Mouse (Mus musculus) midbrain, embryonic 16.5 days (tissue): ENCODE results near the gene Gm10272. TPM values are rescaled to one million over a fixed set of nuclear protein-coding genes. Genes with fewer than 3 reads are reported as not detected.
"Not testable (repeated sequence)": the region's sequence is repeated elsewhere in the genome, so short reads cannot be mapped to it uniquely, and the experiment has no call there.

ENCODE experiments used
- ATAC-seq: fragments of 200-750 bp; cut with Nextera tagmentation; 2 replicates; pipeline ENCODE4 v1.8.0; 2017; ENCODE audit warnings: moderate TSS enrichment
- H3K27ac ChIP-seq: fragments of 300-500 bp; sonication (generic); 2 replicates; pipeline ENCODE4 v1.5.1; 2014; ENCODE audit warnings: mild to moderate bottlenecking, low read length, mixed read lengths
- H3K27me3 ChIP-seq: fragments of 300-500 bp; sonication (generic); 2 replicates; pipeline ENCODE4 v1.6.1; 2014; ENCODE audit warnings: low read depth, low read length, mixed read lengths; ENCODE audit not compliant: control insufficient read depth, insufficient read depth
- H3K36me3 ChIP-seq: fragments of 300-500 bp; sonication (generic); 2 replicates; pipeline ENCODE4 v1.6.1; 2014; ENCODE audit warnings: mild to moderate bottlenecking, low read length, moderate library complexity, mixed read lengths; ENCODE audit not compliant: control insufficient read depth, insufficient read depth
- H3K4me1 ChIP-seq: fragments of 300-500 bp; sonication (generic); 2 replicates; pipeline ENCODE4 v1.6.1; 2014; ENCODE audit warnings: mild to moderate bottlenecking, low read length, mixed read lengths; ENCODE audit not compliant: control insufficient read depth, insufficient read depth
- H3K4me2 ChIP-seq: fragments of 300-500 bp; sonication (generic); 2 replicates; pipeline ENCODE4 v1.6.1; 2014; ENCODE audit warnings: mild to moderate bottlenecking, low read length, mixed read lengths
- H3K4me3 ChIP-seq: fragments of 300-500 bp; sonication (generic); 2 replicates; pipeline ENCODE4 v1.5.1; 2014; ENCODE audit warnings: low read depth, mild to moderate bottlenecking, low read length, moderate library complexity, mixed read lengths
- H3K9ac ChIP-seq: fragments of 300-500 bp; sonication (generic); 2 replicates; pipeline ENCODE4 v1.6.1; 2014; ENCODE audit warnings: low read depth, low read length, mixed read lengths
- H3K9me3 ChIP-seq: fragments of 300-500 bp; sonication (generic); replicated peaks from 2 replicates; pipeline ENCODE4 v1.6.1; 2014; ENCODE audit warnings: mild to moderate bottlenecking, low read length, mixed read lengths; ENCODE audit not compliant: control insufficient read depth, poor library complexity, severe bottlenecking
- WGBS: fragments of 180-500 bp; shearing (Covaris S2); extraction: QIAGEN DNeasy Blood & Tissue Kit; methylation state at CpG from one replicate; pipeline ENCODE4 v1.1.7; 2014; 5-methylcytosine and 5-hydroxymethylcytosine counted together
- polyA plus RNA-seq: library from polyadenylated mRNA; unstranded; fragments of >200 nt; fragmentation: Nextera tagmentation; extraction: Ambion mirVana; gene quantifications from 2 replicates; pipeline ENCODE4 v1.2.1, GENCODE M21; 2015

The Gm10272 gene
- polyA plus RNA-seq, 1 experiment from 2014 or later, result not detected

DNA sequence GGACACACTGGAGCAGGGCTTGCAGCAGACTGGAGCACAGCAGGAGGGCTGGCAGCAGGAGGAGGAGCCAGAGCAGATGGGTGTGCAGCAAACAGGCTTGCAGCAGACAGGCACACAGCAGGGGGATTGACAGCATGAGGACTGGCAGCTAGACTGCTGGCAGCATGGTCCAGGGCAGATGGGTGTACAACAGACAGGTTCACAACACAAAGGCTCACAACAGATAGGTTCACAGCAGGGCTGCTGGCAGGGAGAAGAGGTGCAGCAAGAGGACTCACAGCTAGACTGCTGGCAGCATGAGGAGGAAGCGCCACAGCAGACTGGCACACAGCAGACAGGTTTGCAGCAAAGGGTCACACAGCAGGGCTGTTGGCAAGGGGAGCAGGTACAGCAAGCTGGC is 44.3 kb downstream of the Gm10272 start:
- H3K4me3 ChIP-seq, H3K36me3 ChIP-seq, H3K4me1 ChIP-seq, H3K27ac ChIP-seq, H3K27me3 ChIP-seq, H3K9ac ChIP-seq, ATAC-seq, H3K9me3 ChIP-seq, H3K4me2 ChIP-seq: not testable (repeated sequence)
- WGBS, result 88% methylated on average over 1 of the region's 1 CpGs

DNA sequence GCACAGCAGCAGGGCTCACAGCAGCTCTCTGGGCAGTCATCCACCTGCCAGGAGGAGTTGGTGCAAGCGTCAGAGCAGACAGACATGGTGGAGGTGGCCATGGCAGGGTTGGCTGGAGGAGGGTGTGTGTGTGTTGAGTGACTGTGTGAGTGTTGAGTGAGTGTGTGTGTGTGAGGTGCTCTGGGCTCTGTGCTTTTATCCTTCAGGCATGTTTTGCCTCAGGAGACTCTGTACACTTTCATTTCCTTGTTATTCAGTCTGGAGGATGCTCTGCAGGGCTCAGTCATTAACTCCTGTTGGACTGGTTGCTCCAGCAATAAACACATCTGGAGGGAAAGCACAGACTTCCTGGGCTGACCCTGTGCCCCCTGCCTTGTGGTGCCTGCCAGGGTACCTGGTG is 44.8 kb downstream of the Gm10272 start, which contains the start of gene Gm9736:
Gene Gm9736, minus strand, starts transcription at position 101 of the 400 bp plus-strand sequence.
- not testable (repeated sequence) for H3K27me3 ChIP-seq, H3K9me3 ChIP-seq, H3K4me2 ChIP-seq, H3K4me1 ChIP-seq, H3K27ac ChIP-seq, H3K36me3 ChIP-seq, H3K4me3 ChIP-seq, ATAC-seq, H3K9ac ChIP-seq
- WGBS, result 89% methylated on average over 1 of the region's 1 CpGs

DNA sequence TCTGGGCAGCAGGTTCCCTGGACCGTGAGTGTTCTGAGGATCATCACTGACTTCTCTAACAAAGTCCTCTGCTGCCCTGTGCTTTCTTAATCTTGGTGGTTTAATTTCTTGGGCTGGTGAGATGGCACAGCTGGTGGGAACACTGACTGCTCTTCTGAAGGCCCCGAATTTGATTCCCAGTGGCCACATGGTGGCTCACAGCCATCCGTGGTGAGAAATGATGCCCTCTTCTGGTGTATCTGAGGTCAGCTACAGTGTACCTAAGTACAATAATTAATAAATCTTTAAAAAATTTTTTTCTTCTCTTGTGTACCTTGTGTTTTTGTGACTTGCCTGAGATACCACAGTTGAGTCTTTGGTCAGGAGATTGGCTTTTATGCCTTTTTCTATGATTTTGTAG is 45.9 kb downstream of the Gm10272 start:
- 65% methylated on average over 3 of the region's 3 CpGs for WGBS
- not testable (repeated sequence) for H3K4me1 ChIP-seq, H3K4me2 ChIP-seq, H3K4me3 ChIP-seq, H3K9ac ChIP-seq, H3K9me3 ChIP-seq, H3K27me3 ChIP-seq, ATAC-seq, H3K27ac ChIP-seq, H3K36me3 ChIP-seq

DNA sequence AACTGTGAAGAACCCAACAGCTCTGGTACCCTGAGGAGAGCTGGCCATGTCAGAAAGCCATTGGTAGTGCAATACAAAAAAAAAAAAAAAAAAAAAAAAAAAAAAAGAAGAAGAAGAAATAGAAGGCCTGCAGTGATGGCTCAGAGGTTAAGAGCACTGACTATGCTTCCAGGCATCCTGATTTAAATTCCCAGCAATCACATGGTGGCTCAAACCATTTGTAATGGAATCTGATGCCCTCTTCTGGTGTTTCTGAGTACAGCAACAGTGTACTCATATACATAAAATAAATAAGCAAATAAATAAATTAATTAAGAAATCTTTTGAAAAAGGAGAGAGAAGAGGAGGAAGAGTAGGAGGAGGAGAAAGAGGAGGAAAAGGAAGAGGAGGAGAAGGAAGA is 47.0 kb downstream of the Gm10272 start:
- Histone ChIP-seq H3K4me3 (no peak overlapping the region), H3K4me1 (no peaks in the 10 kb centered on the region), H3K36me3 (no peaks in the 10 kb centered on the region), H3K27me3 (no peaks in the 10 kb centered on the region), H3K9me3 (no peaks in the 10 kb centered on the region), H3K4me2 (no peak overlapping the region), H3K27ac (no peak overlapping the region), H3K9ac (no peak overlapping the region)
- no peak for ATAC-seq

Other genes starting within 250 kb of the Gm10272 start
- 40.5 and 44.1 TPM in 2 replicates for gene Fam207a, start 190.8 kb upstream of the Gm10272 start, polyA plus RNA-seq
- 0.59 and 0.67 TPM in 2 replicates for gene Itgb2, start 176.4 kb upstream of the Gm10272 start, polyA plus RNA-seq
- 63.6 and 70.8 TPM in 2 replicates for gene Pttg1ip, start 124.9 kb upstream of the Gm10272 start, polyA plus RNA-seq
- gene Sumo3, start 100.5 kb upstream of the Gm10272 start, polyA plus RNA-seq, result 315 and 350 TPM in 2 replicates
- 1.5 and 2.9 TPM in 2 replicates for gene Gm49325, start 100.4 kb upstream of the Gm10272 start, polyA plus RNA-seq
- 80.9 and 81.8 TPM in 2 replicates for gene Ube2g2, start 84.4 kb upstream of the Gm10272 start, polyA plus RNA-seq
- 1.3 and 1.6 TPM in 2 replicates for gene Tspear, start 20.1 kb upstream of the Gm10272 start, polyA plus RNA-seq
- not detected in 2 replicates for gene Gm19402, start 15.9 kb upstream of the Gm10272 start, polyA plus RNA-seq
- not detected in 2 replicates for gene Gm9508, start 9.4 kb upstream of the Gm10272 start, polyA plus RNA-seq
- gene Gm10024, start 4.8 kb downstream of the Gm10272 start, polyA plus RNA-seq, result not detected in 2 replicates
- gene Gm10142, start 9.2 kb downstream of the Gm10272 start, polyA plus RNA-seq, result not detected in 2 replicates
- gene Krtap12-1, start 14.0 kb downstream of the Gm10272 start, polyA plus RNA-seq, result not detected in 2 replicates
- not detected in 2 replicates for gene Gm10100, start 19.9 kb downstream of the Gm10272 start, polyA plus RNA-seq
- not detected in 2 replicates for gene Gm18596, start 36.0 kb downstream of the Gm10272 start, polyA plus RNA-seq
- gene Gm9736, start 44.7 kb downstream of the Gm10272 start, polyA plus RNA-seq, result not detected in 2 replicates
- gene Gm3233, start 53.1 kb downstream of the Gm10272 start, polyA plus RNA-seq, result not detected in 2 replicates
- not detected in 2 replicates for gene Gm3238, start 64.7 kb downstream of the Gm10272 start, polyA plus RNA-seq
- gene Gm7138, start 70.3 kb downstream of the Gm10272 start, polyA plus RNA-seq, result not detected in 2 replicates
- gene Gm3250, start 75.9 kb downstream of the Gm10272 start, polyA plus RNA-seq, result not detected in 2 replicates
- gene Gm7137, start 81.6 kb downstream of the Gm10272 start, polyA plus RNA-seq, result not detected in 2 replicates
- not detected in 2 replicates for gene Gm9639, start 88.5 kb downstream of the Gm10272 start, polyA plus RNA-seq
- not detected in 2 replicates for gene Gm19668, start 92.5 kb downstream of the Gm10272 start, polyA plus RNA-seq
- not detected in 2 replicates for gene Gm9507, start 105.2 kb downstream of the Gm10272 start, polyA plus RNA-seq
- not detected in 2 replicates for gene Gm2696, start 108.1 kb downstream of the Gm10272 start, polyA plus RNA-seq
- not detected in 2 replicates for gene Krtap10-4, start 120.5 kb downstream of the Gm10272 start, polyA plus RNA-seq
- not detected in 2 replicates for gene Krtap10-10, start 129.3 kb downstream of the Gm10272 start, polyA plus RNA-seq
- gene Gm36176, start 140.2 kb downstream of the Gm10272 start, polyA plus RNA-seq, result not detected in 2 replicates
- gene Gm10318, start 146.2 kb downstream of the Gm10272 start, polyA plus RNA-seq, result not detected in 2 replicates
- gene Gm3285, start 155.3 kb downstream of the Gm10272 start, polyA plus RNA-seq, result not detected in 2 replicates
- 25.4 and 28.7 TPM in 2 replicates for gene Lrrc3, start 195.9 kb downstream of the Gm10272 start, polyA plus RNA-seq